Mouse (Mus musculus): ENCODE measurements at regions not wholly inside any gene's neighbourhood (a gene's known extent, or its start where the extent isn't known, plus 50 kb on each side); places are given as distances from the start of the nearest gene placed in this dataset.

GRCm38 (mm10) chr9:94267243-94267642 is 270.6 kb downstream of the 1190002N15Rik start:
- no peak for DNase-seq (ENCODE audit: low spot score)

GRCm38 (mm10) chr9:94239479-94240241 is 298.2 kb downstream of the 1190002N15Rik start:
- DNase-seq (ENCODE audit: low spot score), result no peak

GRCm38 (mm10) chr9:94238565-94238964 is 299.3 kb downstream of the 1190002N15Rik start:
- no peak for DNase-seq (ENCODE audit: low spot score)

- no peak for DNase-seq (ENCODE audit: low spot score)
Measured at GRCm38 (mm10) chr9:94229537-94229936, 308.3 kb downstream of the 1190002N15Rik start.

GRCm38 (mm10) chr9:94219116-94219515 is 318.8 kb downstream of the 1190002N15Rik start:
- DNase-seq (ENCODE audit: low spot score), result no peak

GRCm38 (mm10) chr9:94216414-94217279 is 321.2 kb downstream of the 1190002N15Rik start:
- no peak for DNase-seq (ENCODE audit: low spot score)

GRCm38 (mm10) chr9:94210467-94211249 is 327.2 kb downstream of the 1190002N15Rik start:
- DNase-seq (ENCODE audit: low spot score), result no peak

GRCm38 (mm10) chr9:94208987-94209386 is 328.9 kb downstream of the 1190002N15Rik start:
- DNase-seq (ENCODE audit: low spot score), result no peak

- no peak for DNase-seq (ENCODE audit: low spot score)
Measured at GRCm38 (mm10) chr9:94200892-94201291, 337.0 kb downstream of the 1190002N15Rik start.

GRCm38 (mm10) chr9:94199864-94200263 is 338.0 kb downstream of the 1190002N15Rik start:
- no peak for DNase-seq (ENCODE audit: low spot score)

GRCm38 (mm10) chr9:94191083-94191482 is 346.8 kb downstream of the 1190002N15Rik start:
- DNase-seq (ENCODE audit: low spot score), result no peak

- DNase-seq (ENCODE audit: low spot score), result no peak
Measured at GRCm38 (mm10) chr9:94189872-94190800, 347.7 kb downstream of the 1190002N15Rik start.

- no peak for DNase-seq (ENCODE audit: low spot score)
Measured at GRCm38 (mm10) chr9:94188124-94188523, 349.8 kb downstream of the 1190002N15Rik start.

- DNase-seq (ENCODE audit: low spot score), result no peak
Measured at GRCm38 (mm10) chr9:94169905-94170612, 367.8 kb downstream of the 1190002N15Rik start.

GRCm38 (mm10) chr9:94163671-94164070 is 374.2 kb downstream of the 1190002N15Rik start:
- DNase-seq (ENCODE audit: low spot score), result no peak

GRCm38 (mm10) chr9:94155581-94155980 is 382.3 kb downstream of the 1190002N15Rik start:
- DNase-seq (ENCODE audit: low spot score), result no peak

- DNase-seq (ENCODE audit: low spot score), result no peak
Measured at GRCm38 (mm10) chr9:94148474-94148873, 389.4 kb downstream of the 1190002N15Rik start.

- no peak for DNase-seq (ENCODE audit: low spot score)
Measured at GRCm38 (mm10) chr9:94146787-94147186, 391.1 kb downstream of the 1190002N15Rik start.

GRCm38 (mm10) chr9:94136444-94136843 is 401.4 kb downstream of the 1190002N15Rik start:
- no peak for DNase-seq (ENCODE audit: low spot score)

- DNase-seq (ENCODE audit: low spot score), result no peak
Measured at GRCm38 (mm10) chr9:94133682-94134081, 404.2 kb downstream of the 1190002N15Rik start.

All from c-Kit-positive CD71-positive TER-119-positive erythroid progenitor cells, embryonic 14.5 days (primary cell).